Mouse (Mus musculus): Measurements from ENCODE around the gene Gli3. TPM values are rescaled to one million over a fixed set of nuclear protein-coding genes. Genes with fewer than 3 reads are reported as not detected.
A peak's percentile ranks its signal among the peaks of the same experiment; 100 is the strongest.

The Gli3 gene
- total RNA-seq, 2 experiments from 2014 or later = 12.7 to 13.3 TPM

DNA sequence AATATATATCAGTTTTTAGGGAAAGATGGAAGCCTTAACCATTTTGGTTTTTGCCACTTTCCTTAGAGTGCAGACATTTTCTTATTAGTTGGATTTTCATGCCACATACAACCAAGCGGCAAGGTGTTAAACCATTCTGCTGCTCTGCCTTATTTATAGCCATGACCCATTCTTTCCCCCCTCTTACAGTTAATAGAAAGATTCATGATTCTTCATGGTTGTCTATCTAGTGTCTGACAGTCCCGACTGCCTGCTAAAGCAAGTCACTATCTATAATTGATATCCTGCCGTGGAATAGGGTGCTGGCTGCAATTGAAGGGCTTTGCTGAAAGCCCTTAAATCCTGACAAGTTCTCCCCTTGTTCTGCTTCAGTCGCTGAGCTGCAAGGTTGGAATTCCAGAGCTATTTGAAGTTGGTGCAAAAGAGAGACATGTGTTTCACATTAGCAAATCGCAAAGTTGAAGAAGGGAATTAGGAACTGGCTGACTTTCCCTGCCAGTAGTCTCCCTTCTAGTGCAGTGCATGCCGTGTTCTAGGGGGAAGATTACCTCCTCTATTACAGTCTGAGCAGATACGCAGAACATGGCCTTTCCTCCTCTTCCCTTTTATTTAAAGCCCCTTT, 201.7 kb downstream of the Gli3 start:
- DNase-seq = peak; percentile 12

GRCm38 (mm10) chr13:15665514-15665913, 202.5 kb downstream of the Gli3 start:
- DNase-seq = no peak

- no peak for DNase-seq
These were observed 207.3 kb downstream of the Gli3 start for GRCm38 (mm10) chr13:15670144-15670961.

- no peak for DNase-seq
These were observed 207.9 kb downstream of the Gli3 start for GRCm38 (mm10) chr13:15670962-15671313.

DNA sequence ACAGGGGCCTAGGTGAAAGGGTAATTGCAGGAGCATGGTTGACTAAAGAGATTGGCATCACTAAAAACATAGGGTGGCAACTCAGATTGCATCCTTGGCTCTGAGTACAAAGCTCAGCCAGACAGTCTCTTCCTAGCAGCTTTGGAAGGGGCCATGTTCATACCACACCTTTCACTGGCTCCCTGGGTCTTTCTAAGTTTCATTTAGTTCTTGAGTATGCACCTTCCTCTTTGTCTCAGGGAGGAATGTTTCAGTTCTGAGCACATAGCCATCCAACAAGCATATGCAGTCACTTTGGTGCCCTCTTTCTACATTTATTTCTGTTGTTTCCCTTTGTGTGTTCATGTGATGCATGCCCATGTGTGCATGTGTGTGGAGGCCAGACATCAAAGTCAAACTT, 212.4 kb downstream of the Gli3 start:
- DNase-seq = no peak

DNA sequence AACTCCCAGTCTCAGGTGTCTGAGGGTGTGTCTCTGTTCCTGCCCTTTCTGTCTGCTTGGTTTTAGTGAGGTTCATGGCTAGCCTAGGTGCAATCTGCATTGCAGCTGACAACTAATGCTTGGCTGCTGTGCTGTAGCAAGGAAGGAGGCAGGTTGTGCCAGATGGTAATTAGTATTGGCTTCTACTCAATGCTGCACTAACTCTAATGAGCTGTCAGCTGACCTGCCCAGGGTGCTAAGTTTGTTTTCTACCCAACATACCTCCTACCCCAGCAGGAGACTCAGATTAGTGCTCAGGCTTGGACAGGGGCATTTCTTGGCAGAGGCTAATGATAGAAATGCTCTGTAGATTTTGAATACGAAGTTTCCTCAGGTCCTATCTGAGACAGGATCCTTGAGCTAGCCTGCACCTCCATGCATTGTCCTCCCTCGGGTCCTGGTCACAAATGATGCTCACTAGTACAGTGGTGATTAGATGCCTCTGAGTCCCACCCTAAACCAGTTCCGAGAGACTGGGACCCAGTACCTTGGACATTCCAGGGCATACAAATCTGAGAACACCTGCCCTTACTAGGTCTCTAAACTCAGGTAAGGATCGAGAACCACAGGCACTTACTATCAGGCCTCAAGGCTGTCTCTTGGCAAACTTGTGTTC, 214.2 kb downstream of the Gli3 start:
- no peak for DNase-seq

DNA sequence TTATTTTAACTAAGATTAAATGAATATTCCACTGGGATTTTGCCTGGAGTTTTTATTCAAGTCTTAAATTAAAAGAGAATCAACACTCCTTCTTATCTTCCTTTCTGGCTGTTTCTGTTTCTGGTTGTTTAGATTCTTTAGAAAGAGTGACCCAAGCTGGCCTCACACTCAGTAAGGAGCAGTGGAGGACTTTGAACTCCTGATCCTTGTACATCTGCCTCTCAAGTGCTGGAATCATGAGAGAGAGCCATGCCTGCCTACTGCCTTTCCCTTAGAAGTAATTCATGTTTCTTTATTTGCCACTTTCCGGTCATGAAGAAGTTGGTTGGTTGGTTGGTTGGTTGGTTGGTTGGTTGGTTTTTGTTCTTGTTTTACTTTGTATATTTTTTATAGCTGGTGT, 218.5 kb downstream of the Gli3 start:
- no peak for DNase-seq

- no peak for DNase-seq
These were observed 220.0 kb downstream of the Gli3 start for GRCm38 (mm10) chr13:15683006-15683405.

DNA sequence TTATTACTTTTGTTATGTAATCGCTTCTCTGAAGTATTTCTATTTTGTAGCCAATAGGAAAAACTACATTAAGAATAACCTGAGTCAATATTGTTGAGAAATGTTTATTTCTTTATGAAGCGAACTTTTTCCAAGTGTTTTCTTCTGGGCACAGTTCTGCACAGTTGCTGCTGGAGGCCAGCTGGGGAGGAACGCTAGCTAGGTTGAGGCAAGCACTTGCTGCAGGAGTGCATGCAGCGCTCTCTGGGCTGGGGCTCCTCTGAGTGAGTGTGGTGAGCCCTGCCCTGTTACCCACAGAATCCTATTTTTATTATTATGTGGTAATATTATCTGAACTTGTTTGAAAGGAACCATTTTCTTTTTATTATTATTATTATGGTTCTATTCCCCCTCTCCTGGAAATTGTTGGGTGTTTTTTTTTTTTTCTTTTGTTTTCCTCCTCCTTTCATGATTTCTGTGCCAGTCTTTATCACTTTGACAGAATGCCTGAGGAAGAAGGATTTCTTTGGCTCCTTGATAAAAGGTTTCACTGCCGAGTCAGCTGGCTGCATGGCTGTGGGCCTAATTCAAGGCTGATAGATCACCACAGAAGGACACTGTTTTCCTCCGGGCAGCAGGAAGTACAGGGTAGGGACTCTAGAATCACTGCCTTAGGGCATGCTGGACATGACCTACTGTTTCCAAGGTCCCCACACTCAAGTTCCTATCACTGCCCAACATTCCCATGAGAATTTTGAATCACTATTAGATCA, 225.2 kb downstream of the Gli3 start:
- no peak for DNase-seq

DNA sequence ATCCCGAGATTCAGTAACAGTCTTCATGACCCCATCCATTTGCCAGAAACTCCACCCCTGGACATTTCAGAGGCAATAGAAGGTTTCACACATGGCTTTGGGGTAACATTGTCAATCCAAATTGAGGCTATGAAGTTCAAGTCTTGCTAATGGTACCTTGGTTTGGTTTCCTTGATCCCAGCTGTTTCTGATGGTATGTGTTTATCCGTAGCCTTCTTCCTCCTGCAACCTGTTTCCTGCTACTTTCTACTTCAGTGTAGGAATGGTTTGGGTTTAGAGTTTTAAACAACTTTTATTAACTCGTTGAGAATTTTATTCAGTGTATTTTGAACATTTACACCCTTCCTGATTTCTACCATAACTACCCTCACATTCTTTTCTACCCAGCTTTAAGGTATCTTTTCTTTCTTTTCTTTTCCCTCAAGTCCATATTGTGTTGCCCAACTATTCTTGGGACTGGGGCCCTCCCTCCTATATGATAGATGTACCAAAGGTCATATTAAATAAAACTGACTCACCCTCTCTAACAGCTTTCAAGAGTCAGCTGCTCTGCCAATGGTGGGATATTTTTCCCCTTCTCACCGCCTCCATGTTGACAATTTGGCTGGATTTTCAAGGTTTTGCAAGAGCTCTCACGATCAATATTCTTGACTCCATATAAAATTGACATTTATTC, 225.9 kb downstream of the Gli3 start:
- no peak for DNase-seq

DNA sequence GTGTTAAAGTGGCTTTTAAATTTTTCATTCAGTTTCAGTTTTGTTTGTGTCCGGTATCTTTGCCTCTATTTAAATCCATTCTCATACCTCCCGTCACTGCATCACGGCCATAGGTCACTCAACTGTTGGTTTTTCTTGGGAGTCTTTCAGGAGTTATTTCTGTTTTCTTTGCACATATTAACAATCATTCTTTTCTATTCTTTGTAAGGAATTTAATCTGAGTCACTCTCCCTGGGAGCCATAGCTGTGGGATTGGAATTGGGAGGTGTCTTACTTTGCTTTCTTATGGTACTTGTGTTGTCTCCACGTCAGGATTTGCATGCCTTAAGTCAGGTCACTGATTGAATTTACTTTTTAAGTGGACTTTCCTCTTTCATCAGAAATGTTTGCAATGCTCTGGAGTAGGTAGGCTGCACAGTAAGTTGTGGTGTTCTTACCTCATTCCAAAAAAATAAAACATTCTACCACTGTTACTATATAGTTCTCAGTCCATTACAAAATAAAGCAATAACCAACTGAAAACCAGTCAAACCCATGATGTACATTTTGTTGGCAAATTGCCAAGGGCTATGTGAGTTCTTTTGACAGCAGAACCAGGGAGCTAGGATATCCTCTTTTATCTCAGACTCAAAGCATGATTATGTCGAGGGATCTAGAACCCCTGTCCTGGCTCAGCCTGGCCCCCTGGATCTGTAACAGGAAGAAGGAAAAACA, 228.9 kb downstream of the Gli3 start:
- DNase-seq = no peak

GRCm38 (mm10) chr13:15692465-15692809, 229.4 kb downstream of the Gli3 start:
- DNase-seq = no peak

DNA sequence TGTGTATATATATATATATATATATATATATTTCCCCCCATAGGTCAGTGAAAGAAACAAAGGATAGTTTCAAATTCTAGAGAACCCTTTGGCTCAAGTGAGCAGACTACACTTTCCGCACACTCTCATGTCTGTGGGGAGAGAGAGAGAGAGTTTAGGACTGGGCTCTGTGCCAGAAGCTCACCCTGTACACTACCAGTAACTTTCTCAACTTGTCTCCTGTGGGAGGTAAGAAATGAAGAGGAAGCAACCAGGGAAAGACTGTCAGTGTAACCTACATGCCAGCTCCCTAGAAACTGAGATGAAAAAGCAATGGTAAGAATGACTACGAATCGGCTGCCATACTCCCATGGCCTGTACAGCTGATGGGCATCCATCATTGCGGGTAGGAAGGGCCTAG, 235.2 kb downstream of the Gli3 start:
- DNase-seq = no peak

DNA sequence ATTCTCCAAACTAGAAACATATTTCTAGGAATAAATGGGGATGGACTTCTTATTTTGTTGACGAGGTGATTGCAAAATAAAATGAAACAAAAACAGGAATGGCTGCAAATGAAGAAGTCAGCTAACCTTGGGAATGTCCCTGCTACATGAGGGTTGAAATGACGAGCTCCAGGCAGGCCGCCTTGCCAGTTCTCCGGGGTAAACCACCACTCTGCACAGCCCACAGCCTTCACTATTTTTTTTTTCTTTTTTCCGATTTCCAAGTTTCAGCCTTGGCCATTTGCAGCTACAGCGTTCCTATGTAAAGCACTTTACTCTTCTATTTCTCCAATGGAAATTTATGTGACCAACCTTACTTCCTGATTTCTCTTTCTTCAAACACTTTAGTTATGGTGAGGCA, 236.1 kb downstream of the Gli3 start:
- no peak for DNase-seq

DNA sequence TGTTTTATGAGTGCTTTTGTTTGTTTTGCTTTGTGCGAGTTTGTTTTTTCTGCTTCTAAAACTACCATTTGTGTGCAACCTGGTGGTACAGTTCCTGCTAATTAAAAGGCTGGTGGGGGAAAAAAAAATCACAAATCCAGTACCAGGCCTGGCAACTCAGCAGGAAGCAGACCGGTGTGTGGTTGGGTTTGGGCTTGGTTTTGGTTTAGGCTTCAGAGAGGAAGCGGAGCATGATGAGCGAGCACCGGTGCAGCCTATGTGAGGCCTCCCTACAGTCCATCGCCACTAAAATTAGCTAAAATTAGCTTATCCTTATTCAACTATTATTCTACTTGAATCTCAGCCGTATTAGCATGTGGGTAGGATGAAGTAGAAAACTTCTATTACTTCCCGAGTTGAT, 241.6 kb downstream of the Gli3 start:
- DNase-seq = no peak

GRCm38 (mm10) chr13:15707481-15707881, 244.4 kb downstream of the Gli3 start:
- peak; percentile 23 for DNase-seq

DNA sequence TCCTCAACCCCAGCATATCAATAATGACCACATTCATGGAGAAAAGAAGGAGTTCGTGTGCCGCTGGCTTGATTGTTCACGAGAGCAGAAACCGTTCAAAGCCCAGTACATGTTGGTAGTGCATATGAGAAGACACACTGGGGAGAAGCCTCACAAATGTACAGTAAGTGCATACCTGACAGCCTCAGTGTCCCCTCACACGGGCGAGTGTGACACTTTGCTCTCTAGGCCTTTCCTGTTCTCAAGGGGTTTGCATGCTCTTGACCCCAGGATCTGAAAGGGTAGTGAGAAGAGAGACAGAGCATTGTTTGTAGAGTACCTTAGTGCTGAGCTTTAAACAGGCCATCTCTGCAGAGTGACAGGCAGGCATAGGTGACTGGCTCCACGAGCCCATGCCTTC, 250.5 kb downstream of the Gli3 start:
- DNase-seq = no peak

- DNase-seq = no peak
These were observed 251.3 kb downstream of the Gli3 start for GRCm38 (mm10) chr13:15714331-15714725.

GRCm38 (mm10) chr13:15714726-15715437, 251.8 kb downstream of the Gli3 start:
- peak; percentile 46 for DNase-seq

DNA sequence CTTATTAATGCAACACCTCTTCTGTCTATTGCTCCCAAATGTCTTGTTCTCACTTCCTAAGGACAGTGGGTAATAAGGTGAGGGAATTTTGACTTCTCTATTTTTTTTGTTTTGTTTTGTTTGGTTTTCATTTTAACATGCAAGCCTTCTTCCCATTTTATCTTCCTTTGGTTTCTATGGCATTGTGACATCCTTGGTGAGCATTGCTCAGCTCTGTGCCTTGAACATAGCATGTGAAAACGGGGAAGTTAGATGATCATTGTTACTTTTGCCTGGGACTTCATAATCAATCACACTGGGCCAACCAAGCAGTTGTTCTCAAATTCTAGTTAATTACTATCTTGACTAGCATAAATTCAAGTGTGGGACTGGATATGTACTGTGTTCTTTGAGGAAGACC, 258.4 kb downstream of the Gli3 start:
- DNase-seq = no peak

DNA sequence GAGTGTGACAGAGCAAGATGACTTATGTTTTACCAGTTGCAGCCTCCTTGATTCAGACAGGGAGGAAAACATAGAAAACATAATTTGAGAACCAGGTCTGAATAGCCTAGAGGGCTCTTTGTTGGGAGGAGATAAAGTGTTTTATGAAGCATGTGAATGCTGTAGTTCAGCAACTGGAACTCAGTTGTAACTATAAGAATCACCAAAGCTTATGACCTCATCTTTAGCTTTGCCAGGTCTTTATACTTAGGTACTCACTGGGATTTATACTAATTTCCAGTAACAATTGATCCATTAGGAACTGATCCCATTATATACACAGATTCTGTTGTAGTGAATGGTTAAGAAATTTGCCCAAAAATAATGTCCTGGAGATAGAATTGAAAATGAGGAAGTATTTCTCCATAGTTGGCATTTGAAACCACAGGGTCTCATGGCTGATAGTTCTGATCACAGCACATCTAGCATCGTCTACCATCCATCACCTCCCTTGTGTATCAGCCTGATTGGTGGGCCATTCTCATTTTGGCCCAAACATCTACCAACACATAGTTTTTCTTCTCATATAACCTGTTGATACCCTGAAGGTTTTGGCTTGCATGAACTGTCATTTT, 259.8 kb downstream of the Gli3 start:
- DNase-seq = no peak
